Mouse (Mus musculus): ENCODE data around the gene Pfn1. TPM values are rescaled to one million over a fixed set of nuclear protein-coding genes. Genes with fewer than 3 reads are reported as not detected.

Pfn1 gene
- total and polyA plus RNA-seq, 2 experiments from 2014 or later: 408 to 687 TPM

DNA sequence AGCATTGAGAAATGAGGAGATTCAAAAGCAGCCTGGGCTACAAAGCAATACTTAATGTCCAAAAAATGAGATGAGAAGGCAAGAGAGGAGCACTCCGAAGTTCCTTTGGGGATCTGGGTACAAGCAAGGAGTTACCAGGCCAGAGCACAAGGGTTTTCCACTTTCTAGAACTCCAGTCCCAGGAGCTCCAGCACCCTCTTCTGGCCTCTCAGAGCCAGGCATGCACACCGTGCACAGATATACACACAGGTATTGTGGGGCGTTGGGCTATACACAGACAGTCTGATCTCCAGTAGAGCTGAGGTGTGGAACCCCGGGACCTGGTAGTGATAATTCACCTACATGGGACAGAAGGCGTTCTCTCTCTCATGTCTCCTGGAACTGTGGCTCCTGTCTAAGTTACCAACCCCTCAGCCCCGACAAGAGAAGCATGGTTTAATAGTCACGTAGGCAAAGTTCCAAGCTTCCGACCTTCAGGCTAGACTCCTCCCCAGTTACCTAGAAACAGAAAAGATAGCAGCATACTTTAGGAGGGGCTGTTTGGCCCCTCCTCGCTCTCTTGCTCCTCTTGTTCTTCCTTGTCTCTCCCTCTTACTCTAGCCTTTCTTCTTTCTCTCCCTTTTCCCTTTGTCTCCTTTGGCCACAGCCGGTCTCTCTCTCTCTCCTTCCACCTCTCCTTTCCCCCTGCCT is 31.2 kb downstream of the Pfn1 start:
- 78% methylated on average over 10 of the region's 10 CpGs for whole genome bisulfite sequencing
- no peaks in the 10 kb centered on the region for H3K27me3 ChIP-seq (ENCODE audit: insufficient read depth, low read length)
- no peak for ATAC-seq

GRCm38 (mm10) chr11:70621972-70622814 is 32.3 kb downstream of the Pfn1 start:
- no peak overlapping the region for H3K4me3 ChIP-seq (ENCODE audit: low read depth, low read length)
- H3K4me2 ChIP-seq (ENCODE audit: low read depth): no peak overlapping the region
- H3K9me3 ChIP-seq (ENCODE audit: low read length): no peaks in the 10 kb centered on the region
- H3K9ac ChIP-seq: no peak overlapping the region
- no peaks in the 10 kb centered on the region for H3K4me1 ChIP-seq (ENCODE audit: insufficient read depth)
- no peaks in the 10 kb centered on the region for H3K36me3 ChIP-seq (ENCODE audit: insufficient read depth)
- no peak for DNase-seq
- 42% methylated on average over 7 of the region's 7 CpGs for WGBS
- H3K27me3 ChIP-seq (ENCODE audit: insufficient read depth, low read length): no peaks in the 10 kb centered on the region
- no peak for ATAC-seq
- no peak for TF ChIP-seq CTCF (IDR thresholded peaks at IDR 0.05; ENCODE audit: low read depth)
- H3K27ac ChIP-seq (ENCODE audit: low read depth, low read length): no peak overlapping the region

More for the DNA sequence above, 31.2 kb downstream of the Pfn1 start:
- Histone ChIP-seq H3K27ac (ENCODE audit: low read depth, low read length) (no peak overlapping the region), H3K4me1 (ENCODE audit: insufficient read depth) (no peaks in the 10 kb centered on the region), H3K9me3 (ENCODE audit: low read length) (no peaks in the 10 kb centered on the region), H3K9ac (no peak overlapping the region), H3K36me3 (ENCODE audit: insufficient read depth) (no peaks in the 10 kb centered on the region), H3K4me3 (ENCODE audit: low read depth, low read length) (no peak overlapping the region), H3K4me2 (ENCODE audit: low read depth) (no peak overlapping the region)
- TF ChIP-seq CTCF (IDR thresholded peaks at IDR 0.05; ENCODE audit: low read depth): peak; percentile 37; the same call in 1 of the 2 replicates
- no peak for DNase-seq

GRCm38 (mm10) chr11:70619101-70619500 is 35.3 kb downstream of the Pfn1 start, which contains the start of gene Chrne:
Gene Chrne (minus strand): TSS chr11:70619216.
- H3K9ac ChIP-seq: no peak within 1 kb of the TSS
- 0 out of 2 replicates have a peak, but pooled peaks cover 4% of the 10 kb centered on the region for H3K36me3 ChIP-seq (ENCODE audit: insufficient read depth)
- H3K4me3 ChIP-seq (ENCODE audit: low read depth, low read length): no peak within 1 kb of the TSS
- no peak for TF ChIP-seq CTCF (IDR thresholded peaks at IDR 0.05; ENCODE audit: low read depth)
- H3K27ac ChIP-seq (ENCODE audit: low read depth, low read length): no peak within 1 kb of the TSS
- WGBS: 20% methylated on average over 1 of the region's 1 CpGs
- ATAC-seq (no peak), DNase-seq (no peak)
- H3K27me3 ChIP-seq (ENCODE audit: insufficient read depth, low read length): no peaks in the 10 kb centered on the region
- no peak within 1 kb of the TSS for H3K4me2 ChIP-seq (ENCODE audit: low read depth)
- no peaks in the 10 kb centered on the region for H3K4me1 ChIP-seq (ENCODE audit: insufficient read depth)
- no peaks in the 10 kb centered on the region for H3K9me3 ChIP-seq (ENCODE audit: low read length)

- peak within 1 kb of the TSS; percentile 42 for H3K4me2 ChIP-seq (ENCODE audit: low read depth)
- no peaks in the 10 kb centered on the region for H3K9me3 ChIP-seq (ENCODE audit: low read length)
- ATAC-seq (peak; percentile 26), DNase-seq (peak; percentile 20)
- H3K9ac ChIP-seq: no peak within 1 kb of the TSS
- peak within 1 kb of the TSS; percentile 14; the same call in 1 of the 2 replicates for H3K4me3 ChIP-seq (ENCODE audit: low read depth, low read length)
- H3K4me1 ChIP-seq (ENCODE audit: insufficient read depth): no peaks in the 10 kb centered on the region
- H3K27ac ChIP-seq (ENCODE audit: low read depth, low read length): no peak within 1 kb of the TSS
- TF ChIP-seq CTCF (IDR thresholded peaks at IDR 0.05; ENCODE audit: low read depth): no peak
- no peaks in the 10 kb centered on the region for H3K27me3 ChIP-seq (ENCODE audit: insufficient read depth, low read length)
- 15% methylated on average over 21 of the region's 21 CpGs for WGBS
- H3K36me3 ChIP-seq (ENCODE audit: insufficient read depth): peaks cover 20% of the 10 kb centered on the region
These were observed 38.8 kb downstream of the Pfn1 start, which contains the start of gene 4930544D05Rik for GRCm38 (mm10) chr11:70615516-70616093. Gene 4930544D05Rik (plus strand): TSS chr11:70615848.

- Histone ChIP-seq H3K27ac (ENCODE audit: low read depth, low read length) (no peak overlapping the region), H3K4me2 (ENCODE audit: low read depth) (peak overlapping the region; percentile 42), H3K9me3 (ENCODE audit: low read length) (no peaks in the 10 kb centered on the region), H3K4me1 (ENCODE audit: insufficient read depth) (no peaks in the 10 kb centered on the region), H3K27me3 (ENCODE audit: insufficient read depth, low read length) (no peaks in the 10 kb centered on the region), H3K36me3 (ENCODE audit: insufficient read depth) (peaks cover 24% of the 10 kb centered on the region), H3K4me3 (ENCODE audit: low read depth, low read length) (peak overlapping the region; percentile 14; the same call in 1 of the 2 replicates), H3K9ac (no peak overlapping the region)
- 4% methylated on average over 17 of the region's 17 CpGs for WGBS
- peak; percentile 26 for DNase-seq
- TF ChIP-seq CTCF (IDR thresholded peaks at IDR 0.05; ENCODE audit: low read depth): 0 out of 2 replicates have a peak, but pooled peaks have one; percentile 7
- ATAC-seq: peak; percentile 47
These were observed 39.4 kb downstream of the Pfn1 start for GRCm38 (mm10) chr11:70615074-70615473.

- H3K4me1 ChIP-seq (ENCODE audit: insufficient read depth): no peaks in the 10 kb centered on the region
- H3K9ac ChIP-seq: no peak overlapping the region
- H3K27ac ChIP-seq (ENCODE audit: low read depth, low read length): no peak overlapping the region
- H3K36me3 ChIP-seq (ENCODE audit: insufficient read depth): peaks cover 46% of the 10 kb centered on the region
- H3K27me3 ChIP-seq (ENCODE audit: insufficient read depth, low read length): no peaks in the 10 kb centered on the region
- no peak for ATAC-seq
- peak; percentile 39 for TF ChIP-seq CTCF (IDR thresholded peaks at IDR 0.05; ENCODE audit: low read depth)
- no peaks in the 10 kb centered on the region for H3K9me3 ChIP-seq (ENCODE audit: low read length)
- H3K4me2 ChIP-seq (ENCODE audit: low read depth): no peak overlapping the region
- WGBS: 82% methylated on average over 7 of the region's 7 CpGs
- DNase-seq: no peak
- H3K4me3 ChIP-seq (ENCODE audit: low read depth, low read length): no peak overlapping the region
These were observed 41.9 kb downstream of the Pfn1 start for GRCm38 (mm10) chr11:70612505-70612904.
